Mouse (Mus musculus) spleen, postnatal 10 days (tissue): Measurements from ENCODE around the gene Optn.
"Not testable (repeated sequence)": the region's sequence is repeated elsewhere in the genome, so short reads cannot be mapped to it uniquely, and the experiment has no call there.

ENCODE experiments used
- DNase-seq, 2 experiments: peaks; one replicate each; pipeline ENCODE4 v3.0.0; 2021 to 2022; ENCODE audit warnings: low spot score in 2 of 2

Gene Optn

GRCm38 (mm10) chr2:5063299-5064205 lies at the start of gene Optn:
Gene Optn (minus strand): TSS chr2:5064051.
- DNase-seq, result peak; percentile 93 to 94

GRCm38 (mm10) chr2:5112785-5113291 lies 49.0 kb upstream of the Optn start:
- no peak for DNase-seq

- DNase-seq, result no peak
Observed at GRCm38 (mm10) chr2:5102891-5103290, 39.0 kb upstream of the Optn start.

GRCm38 (mm10) chr2:5101743-5102245 lies 37.9 kb upstream of the Optn start:
- no peak for DNase-seq

GRCm38 (mm10) chr2:5099176-5099575 lies 35.3 kb upstream of the Optn start:
- no peak for DNase-seq

- DNase-seq, result no peak
Observed at GRCm38 (mm10) chr2:5097786-5098445, 34.1 kb upstream of the Optn start.

- no peak for DNase-seq
Observed at GRCm38 (mm10) chr2:5095316-5095715, 31.5 kb upstream of the Optn start.

- DNase-seq, result no peak
Observed at GRCm38 (mm10) chr2:5094876-5095275, 31.0 kb upstream of the Optn start.

- not testable (repeated sequence) for DNase-seq
Observed at GRCm38 (mm10) chr2:5090385-5090784, 26.5 kb upstream of the Optn start.

GRCm38 (mm10) chr2:5087667-5088066 lies 23.8 kb upstream of the Optn start:
- no peak for DNase-seq

GRCm38 (mm10) chr2:5083739-5084138 lies 19.9 kb upstream of the Optn start:
- no peak for DNase-seq

- DNase-seq, result peak in 1 of 2 experiments; percentile 44
Observed at GRCm38 (mm10) chr2:5080053-5080787, 16.4 kb upstream of the Optn start.

- peak in 1 of 2 experiments; percentile 29 for DNase-seq
Observed at GRCm38 (mm10) chr2:5077937-5078336, 14.1 kb upstream of the Optn start.

- DNase-seq, result peak; percentile 23 to 44
Observed at GRCm38 (mm10) chr2:5077490-5077889, 13.6 kb upstream of the Optn start.

- no peak for DNase-seq
Observed at GRCm38 (mm10) chr2:5075856-5076255, 12.0 kb upstream of the Optn start.

GRCm38 (mm10) chr2:5075432-5075831 lies 11.6 kb upstream of the Optn start:
- DNase-seq, result no peak

- DNase-seq, result no peak
Observed at GRCm38 (mm10) chr2:5073785-5074184, 9.9 kb upstream of the Optn start.

- no peak for DNase-seq
Observed at GRCm38 (mm10) chr2:5067951-5068350, 4.1 kb upstream of the Optn start.

- DNase-seq, result not testable (repeated sequence)
Observed at GRCm38 (mm10) chr2:5067254-5067653, 3.4 kb upstream of the Optn start.

GRCm38 (mm10) chr2:5064247-5064646 lies 396 bp upstream of the Optn start:
- no peak for DNase-seq

GRCm38 (mm10) chr2:5062496-5063298 lies 1.2 kb downstream of the Optn start:
- peak in 1 of 2 experiments; percentile 25 for DNase-seq
